Mouse (Mus musculus) 416B (cell line): ENCODE measurements around the gene Ppp2r5a.
A peak's percentile ranks its signal among the peaks of the same experiment; 100 is the strongest.

Source experiments
- DNase-seq: peaks from one replicate; pipeline ENCODE4 v3.0.0; 2011; ENCODE audit warnings: low read depth

Ppp2r5a gene

DNA sequence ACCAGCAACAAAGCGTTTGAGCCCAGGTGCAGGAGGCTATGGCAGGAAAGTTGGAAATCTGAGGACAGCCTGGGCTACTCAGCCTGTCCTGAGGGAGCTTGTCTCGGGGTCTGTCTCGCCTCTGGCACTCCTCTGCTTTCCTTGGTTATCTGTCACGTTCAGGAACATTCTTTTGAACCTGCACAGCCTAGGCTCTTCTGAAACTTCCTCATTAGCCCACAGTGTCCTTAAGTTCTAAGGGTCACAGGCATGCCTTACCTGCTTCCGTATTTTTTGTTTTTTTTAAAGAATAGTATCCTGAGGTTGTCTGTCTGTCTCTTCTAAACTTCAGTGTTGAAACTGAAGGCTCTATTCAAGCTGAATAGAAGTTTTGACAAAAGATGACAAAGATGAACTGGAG, at the start of gene Ppp2r5a:
Ppp2r5a (minus strand) TSS at position 199 of the 400 bp plus-strand sequence.
- DNase-seq, result no peak

DNA sequence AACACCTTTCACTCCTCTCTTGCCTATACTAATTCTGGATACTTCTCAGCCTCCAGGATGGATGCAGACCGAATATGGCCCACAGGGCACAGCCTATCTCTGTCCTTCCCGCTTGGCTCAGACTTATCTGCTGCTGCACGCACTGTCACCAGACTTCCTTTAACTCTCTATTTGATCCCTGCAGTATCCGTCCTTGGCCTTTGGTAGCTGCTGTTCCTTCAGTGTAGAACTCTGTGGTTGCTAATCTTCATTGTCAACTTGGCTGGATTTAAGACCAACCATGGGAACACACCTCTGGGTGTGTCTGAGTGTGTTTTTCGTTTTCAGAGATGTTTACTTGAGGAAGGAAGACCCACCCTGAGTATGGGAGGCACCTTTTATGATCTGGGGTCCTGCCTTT, 47.5 kb upstream of the Ppp2r5a start:
- DNase-seq, result peak; percentile 72

DNA sequence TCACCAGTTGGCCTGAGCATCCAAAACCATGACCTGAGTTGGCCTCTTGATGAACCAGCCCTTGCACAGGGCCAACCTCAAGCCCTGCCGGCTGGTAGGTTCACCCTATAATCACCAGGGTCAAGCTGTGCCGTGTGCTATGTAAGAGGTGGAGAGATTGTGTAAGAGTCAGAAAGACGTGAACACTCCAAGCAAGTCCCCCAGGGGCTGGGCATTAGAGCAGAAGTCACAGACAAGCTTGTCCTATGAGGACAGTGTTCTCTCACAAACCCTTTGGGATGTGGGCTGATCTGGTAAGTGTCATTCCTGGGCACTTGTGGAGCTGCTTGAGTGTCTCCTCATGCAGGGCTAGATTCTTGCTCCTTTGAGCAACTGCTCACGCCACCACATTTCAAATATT, 46.5 kb upstream of the Ppp2r5a start:
- peak; percentile 36 for DNase-seq

DNA sequence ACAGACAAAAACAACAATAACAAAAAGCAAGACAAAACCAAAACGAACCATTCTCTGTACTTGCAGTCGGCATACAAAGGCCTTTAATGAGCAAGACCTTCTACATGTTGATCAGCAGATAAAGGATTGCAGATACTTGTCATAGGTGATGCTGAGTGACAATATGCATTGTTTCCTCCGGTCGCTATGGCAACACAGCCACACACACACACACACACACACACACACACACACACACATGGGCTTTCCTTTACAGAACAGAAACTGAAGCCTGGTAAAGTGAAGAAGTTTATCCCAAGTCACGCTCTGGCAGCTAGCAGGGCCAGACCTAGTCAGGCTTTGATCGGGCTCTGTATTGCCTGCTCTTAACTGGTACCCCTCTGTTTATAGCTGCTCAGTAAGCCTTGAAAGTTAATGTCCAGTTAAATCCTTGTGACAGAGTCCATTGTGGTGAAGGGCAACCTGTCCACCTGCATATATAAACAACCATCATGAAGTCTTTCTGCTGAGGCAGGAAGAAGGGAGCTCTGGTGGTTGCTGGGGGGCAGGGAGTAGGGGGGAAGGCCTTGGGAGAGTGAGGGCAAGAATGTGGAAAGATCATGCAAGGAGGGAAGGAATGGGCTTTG, 44.4 kb upstream of the Ppp2r5a start:
- DNase-seq, result no peak

DNA sequence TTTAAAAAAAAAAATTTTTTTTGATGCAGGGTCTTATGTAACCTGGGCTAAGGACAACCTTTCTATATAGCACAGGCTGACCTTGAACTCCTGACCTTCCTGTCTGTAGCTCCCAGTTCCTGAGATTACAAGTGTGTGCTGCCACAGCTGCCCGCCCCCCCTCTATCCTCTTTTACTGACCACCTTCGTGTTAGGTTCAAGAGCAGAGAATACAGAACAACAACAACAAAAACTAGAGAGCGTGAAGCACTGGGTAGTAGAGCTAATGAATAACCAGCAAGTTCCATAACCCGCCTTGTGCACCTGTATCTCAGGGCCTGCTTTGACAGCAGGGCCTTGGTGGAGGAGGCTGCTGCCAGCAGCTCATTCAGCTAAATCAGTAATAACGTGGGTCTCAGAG, 43.2 kb upstream of the Ppp2r5a start:
- DNase-seq, result no peak

DNA sequence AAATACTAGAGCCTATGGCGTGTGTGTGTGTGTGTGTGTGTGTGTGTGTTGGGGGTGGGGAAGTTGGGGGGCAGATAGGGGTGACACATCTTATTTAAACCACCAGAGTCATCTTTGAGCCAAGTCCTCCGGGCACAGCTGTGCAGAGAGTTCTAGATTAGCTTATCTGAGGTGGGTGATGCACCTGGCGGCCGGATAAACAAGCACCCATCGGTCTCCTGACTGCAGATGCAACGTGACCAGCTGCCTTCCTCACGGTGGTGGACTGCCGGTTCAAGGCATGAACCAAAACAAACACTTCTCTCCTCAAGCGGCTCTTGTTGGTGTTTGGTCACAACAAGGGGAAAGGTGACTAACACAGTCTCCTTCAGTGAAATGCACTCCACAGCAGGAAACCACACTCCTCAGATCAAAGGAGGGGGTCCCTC, 42.8 kb upstream of the Ppp2r5a start:
- peak; percentile 86 for DNase-seq

DNA sequence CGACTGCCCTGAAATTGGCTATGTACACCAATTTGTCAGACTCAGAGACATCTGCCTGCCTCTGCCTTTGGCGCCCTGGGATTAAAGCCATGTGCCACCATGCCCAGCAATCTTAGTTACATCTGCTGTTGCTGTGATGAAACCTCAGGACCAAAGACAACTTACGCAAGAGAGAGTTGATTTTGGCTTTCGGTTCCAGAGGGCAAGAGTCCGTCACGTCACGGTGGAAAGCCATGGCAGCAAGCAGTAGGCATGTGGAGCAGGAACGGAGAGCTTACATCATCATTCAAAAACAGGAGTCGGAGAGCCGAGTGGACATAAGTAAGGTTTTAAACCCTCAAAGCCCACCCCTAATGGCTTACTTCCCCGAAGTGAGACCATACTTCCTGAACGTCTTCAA, 42.3 kb upstream of the Ppp2r5a start:
- DNase-seq, result peak; percentile 79

DNA sequence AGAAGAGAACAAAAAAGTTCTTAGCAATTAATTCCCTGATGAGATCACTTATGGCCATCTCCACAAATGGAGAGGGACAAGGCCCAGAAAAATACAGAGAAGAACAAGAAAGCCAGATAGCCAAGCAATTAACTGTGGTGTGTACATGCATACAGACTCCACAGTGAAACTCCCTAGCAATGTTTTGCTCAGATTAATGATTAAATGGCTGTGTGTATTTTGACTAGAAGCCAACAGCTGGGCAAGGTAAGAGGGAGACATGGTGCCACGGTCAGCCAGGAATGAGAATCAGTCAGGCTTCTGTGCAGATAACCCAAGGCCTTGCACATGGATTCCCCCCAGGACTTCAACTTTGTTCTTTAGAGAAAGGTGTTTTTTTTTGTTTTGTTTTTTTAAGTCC, 41.4 kb upstream of the Ppp2r5a start:
- no peak for DNase-seq

DNA sequence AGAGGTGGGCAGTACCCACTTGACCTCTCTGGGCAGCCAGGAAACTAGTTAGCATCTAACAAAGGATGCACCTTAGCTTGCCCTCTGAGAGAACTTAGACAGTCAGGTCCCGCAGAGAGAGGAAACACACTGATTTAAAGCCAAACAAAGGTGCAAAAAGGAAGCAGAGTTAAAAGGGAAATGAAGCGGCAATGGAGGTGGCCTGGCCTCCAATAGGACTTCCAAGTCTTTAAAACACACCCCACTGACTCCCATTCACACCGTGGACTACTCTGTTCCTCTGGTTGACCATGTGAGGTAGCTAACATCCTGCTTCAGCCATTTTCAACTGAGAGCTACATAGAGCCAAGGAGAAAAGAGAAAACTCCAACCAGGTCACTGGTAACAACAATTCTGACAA, 35.9 kb upstream of the Ppp2r5a start:
- no peak for DNase-seq

DNA sequence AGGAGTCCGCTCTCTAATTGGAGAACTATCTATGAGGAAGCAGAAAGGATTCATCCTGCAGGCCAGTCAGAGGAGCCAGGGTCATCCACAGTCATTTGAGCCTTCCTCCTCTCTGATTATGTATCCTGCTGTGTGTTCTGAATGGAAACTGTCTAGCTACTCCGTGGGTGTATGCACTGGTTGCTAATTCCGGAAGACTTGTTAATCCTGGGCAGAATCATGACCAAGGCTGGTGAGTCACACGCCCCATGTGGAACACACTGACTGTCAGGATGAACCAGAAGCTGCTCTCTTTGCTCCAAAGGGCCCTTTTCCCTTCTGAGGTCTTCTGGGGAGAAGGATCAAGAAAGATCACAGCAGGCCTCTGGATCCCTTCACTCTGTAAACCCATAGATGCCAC, 35.5 kb upstream of the Ppp2r5a start:
- peak; percentile 58 for DNase-seq

DNA sequence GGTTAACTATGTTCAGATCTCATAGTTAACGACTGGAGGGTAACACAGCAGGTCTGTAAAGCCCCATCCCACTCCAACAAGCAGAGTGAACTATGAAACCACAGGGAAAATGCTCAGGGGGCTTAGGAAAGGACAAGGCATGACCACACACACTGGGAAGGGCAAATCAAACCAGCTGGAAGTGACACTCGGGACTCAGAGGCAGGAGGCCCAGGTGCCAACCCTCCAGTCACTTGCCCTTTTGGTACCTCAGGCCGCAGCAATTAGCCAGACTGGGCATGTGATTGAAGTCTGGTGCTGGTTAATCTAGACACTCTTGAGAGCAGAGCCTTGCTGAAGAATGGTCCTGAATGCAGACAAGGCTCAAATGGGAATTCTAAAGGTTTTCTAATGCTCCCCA, 33.6 kb upstream of the Ppp2r5a start:
- DNase-seq, result no peak

DNA sequence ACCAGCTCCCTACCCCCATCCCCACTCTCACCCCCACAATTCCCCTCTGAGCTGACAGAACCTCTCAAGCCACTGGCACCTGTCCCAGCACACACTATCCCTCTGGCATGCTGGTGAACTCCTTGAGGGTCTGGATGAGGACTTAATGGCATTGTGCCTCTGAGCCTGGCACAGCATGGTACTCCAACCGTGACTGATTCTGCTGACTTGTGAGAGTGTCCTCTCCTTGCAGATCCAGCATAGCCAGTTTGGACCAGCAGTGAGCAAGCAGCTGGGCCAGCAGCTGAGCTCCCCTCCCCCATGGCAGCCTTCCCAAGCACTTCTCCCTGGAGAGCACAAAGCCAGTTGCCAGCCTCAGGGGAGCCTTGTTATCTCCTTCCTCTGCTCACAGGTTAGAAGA, 32.3 kb upstream of the Ppp2r5a start:
- DNase-seq, result no peak

DNA sequence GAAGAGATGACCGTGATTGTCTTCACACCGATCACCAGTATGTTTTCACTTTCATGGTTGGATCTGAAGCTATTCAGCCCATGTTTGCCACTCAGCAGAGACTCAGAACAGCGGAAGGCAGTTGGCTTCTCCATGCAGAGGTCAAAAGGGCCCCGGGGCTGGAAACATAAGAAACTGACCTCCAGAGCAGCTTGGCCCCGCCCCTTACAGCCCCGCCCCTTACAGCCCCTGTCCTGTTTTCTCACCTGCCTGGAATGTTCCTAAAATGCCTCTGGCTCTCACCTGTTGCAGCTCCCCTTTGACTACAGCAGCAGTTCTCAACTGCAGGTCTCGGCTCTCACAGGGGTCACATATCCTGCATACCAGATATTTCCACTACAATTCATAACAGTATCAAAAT, 29.5 kb upstream of the Ppp2r5a start:
- no peak for DNase-seq

DNA sequence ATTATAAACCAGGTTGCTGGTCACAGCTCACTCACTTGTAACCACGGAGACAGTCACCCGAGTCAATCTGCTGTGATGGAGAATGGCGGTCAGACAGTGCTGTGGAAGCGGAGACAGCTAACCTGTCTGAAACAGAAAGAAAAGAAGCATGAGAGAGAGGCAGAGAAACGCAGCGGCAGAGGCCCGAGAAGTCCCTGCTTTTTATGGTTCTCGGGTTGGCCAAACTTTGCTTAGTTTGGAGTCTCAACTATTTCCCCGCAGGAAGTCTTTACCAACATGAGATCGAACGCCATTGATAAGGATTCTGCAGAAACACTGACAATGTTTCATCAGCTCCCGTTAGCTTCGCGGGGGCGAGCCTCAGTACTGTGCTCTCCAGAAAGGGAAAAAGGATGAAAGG, 29.0 kb upstream of the Ppp2r5a start:
- no peak for DNase-seq

DNA sequence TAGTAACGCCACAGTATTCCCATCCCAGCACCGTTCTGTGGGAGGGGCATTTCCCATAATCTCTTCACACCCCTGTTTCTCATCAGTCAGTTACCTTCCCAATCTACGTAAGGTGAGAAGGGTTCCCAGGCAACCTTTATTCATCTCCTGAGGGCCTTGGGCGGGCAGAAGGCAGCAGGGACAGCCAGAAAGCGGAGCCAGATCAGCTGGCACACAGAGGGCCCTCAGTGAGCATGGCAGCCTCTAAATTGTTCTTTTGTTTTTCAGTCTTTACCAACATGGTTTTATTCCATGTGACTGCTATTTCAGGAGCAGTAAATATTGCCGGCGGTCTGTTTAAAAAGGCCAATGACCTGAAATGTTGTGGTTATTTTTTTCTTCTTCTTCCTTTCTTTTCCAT, 27.0 kb upstream of the Ppp2r5a start:
- no peak for DNase-seq

DNA sequence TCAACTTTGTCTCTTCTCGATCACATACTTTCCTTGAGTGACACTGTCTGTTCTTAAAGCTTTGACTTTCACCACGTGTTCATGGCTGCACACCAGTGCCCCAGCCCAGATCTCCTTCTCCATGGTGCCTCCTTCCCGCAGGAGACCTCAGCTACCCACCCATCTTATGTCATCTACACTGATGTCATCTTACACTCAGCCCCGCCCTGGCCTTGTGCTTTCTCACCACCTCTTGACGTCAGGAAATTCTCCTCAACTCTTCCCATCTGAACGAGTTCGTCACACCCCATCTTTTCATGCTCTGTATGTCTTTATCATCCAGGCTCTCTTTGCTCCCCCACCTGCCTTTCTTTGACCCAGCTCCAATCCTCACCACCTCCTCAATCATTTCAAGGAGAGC, 22.8 kb upstream of the Ppp2r5a start:
- no peak for DNase-seq

DNA sequence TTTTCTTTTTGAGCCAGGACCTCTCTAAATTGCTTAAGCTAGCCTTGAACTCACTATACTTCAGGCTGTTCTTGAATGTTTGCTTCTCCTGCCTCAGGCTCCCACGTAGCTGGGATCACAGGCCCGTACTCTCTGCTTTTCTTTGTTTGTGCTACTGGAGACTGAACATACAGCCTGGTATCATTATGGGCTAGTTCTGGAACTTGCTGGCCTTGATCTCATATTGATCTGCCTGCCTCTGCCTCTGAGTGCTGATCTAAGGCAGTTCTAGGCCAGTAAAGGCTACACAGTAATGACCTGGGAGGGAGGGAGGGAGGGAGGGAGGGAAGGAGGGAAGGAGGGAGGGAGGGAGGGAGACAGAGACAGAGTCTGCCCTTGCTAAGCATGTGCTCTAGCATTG, 20.1 kb upstream of the Ppp2r5a start:
- no peak for DNase-seq

DNA sequence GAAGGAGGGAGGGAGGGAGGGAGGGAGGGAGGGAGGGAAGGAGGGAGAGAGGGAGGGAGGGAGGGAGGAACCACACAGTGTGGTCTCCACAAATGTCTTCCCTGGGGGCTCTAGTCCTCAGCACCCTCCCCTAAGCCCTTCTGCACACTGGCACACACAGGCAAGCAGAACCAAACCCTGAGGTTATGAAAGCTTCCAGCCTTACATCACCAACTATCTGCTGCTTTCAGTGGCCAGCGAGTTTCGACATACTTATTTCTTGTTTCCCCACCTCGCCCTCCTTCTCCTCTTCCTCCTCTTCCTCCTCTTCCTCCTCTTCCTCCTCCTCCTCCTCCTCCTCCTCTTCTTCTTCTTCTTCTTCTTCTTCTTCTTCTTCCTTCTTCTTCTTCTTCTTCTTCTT, 19.6 kb upstream of the Ppp2r5a start:
- DNase-seq, result peak; percentile 79

DNA sequence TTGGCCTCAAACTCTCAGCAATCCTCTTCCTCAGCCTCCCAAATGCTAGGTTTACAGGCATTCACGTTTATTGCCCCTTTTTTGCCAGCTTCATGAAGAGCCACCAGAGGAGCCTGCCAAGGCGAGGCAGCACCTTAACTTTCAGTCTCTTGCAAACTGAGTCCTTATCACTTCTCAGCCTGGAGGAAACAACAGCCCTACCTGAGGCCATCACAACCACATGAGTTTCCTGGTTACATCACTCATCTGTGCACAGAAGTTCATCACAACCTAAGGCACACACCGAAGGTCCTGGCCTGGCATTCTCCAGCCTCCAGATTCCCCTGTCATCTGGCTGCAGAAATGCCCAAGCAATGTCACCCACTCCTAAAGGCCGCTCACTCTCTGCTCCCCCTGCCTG, 19.1 kb upstream of the Ppp2r5a start:
- peak; percentile 42 for DNase-seq

DNA sequence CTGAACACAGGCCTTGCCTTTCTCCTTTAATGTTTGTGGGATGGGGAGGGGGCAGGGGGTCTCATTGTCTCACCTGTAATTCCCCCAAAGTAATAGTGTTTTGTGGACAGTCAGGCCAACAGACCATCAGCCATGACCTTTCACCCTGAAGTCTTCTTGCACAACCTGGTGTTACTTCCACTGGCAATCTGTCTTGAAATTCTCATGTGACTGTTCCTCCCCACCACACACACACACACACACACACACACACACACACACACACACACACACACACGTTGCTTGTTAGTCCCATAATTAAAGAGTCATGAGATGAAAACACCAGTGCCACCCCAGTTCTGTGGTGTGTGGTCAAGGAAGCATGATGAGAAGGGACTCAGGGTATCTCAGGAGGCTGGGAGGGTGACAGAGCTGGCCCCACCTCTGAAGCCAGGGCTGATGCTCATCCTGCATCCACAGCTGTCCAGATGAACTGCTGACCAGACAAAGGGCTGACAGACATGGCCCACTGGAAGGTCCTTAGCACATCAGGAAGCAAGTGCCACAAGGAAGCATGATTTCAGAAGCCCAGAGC, 18.4 kb upstream of the Ppp2r5a start:
- DNase-seq, result peak; percentile 69

DNA sequence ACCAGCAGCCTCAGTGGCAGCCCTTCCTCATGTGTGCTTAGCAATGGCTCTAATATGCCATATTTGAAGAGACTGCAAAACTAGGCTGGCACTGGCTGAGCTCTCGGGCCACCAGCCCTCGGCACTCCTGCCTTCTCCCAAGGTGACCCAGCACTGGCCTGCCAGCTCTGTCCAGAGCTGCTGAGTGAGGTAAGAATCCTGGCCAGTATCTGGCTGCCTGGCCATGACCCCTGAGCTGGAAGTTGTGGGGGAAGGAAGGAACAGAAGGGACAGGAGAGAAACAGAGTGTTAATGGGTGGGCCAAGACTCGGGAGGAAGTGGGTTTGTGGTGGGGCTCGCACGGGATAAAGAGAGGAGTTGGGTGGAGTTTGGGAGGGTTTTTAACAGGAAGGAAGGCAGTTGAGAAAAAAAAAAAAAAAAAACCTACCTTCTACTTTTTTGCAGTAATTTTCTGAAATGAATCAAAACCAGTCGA, 17.9 kb upstream of the Ppp2r5a start:
- peak; percentile 78 for DNase-seq

DNA sequence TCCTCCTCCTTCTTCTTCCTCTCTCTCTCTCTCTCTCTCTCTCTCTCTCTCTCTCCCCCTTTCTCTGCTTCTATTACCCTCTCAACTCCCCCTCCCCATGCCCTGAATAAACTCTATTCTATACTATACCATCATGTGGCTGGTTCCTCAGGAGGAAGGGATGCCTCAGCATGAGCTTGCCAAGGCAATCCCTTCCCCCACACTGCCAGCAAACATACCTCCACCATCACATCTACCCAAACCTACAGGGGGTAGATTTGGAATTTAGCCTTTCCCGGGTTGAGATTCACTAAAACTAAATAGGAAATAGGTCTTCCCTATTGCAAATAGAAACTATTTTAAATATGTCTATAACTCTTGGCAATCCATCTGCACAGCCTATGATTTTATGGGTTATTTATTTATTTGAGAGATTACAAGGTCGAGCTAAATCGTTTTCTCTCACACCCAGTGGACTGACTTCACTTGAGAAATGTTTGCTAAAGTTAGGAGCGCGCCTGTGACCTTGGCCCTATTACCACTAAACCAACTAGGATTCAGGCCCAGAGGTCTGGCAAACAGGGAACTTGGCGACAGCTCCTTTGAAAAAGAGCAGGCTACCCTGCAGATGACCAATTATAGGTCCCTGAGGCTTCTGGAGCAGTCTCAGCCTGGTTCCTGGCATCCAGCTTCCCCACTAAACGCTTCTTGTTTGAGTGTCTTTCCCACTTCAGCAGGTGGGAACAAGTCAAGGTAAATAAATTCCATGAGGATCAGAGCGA, 17.1 kb upstream of the Ppp2r5a start:
- DNase-seq, result no peak

DNA sequence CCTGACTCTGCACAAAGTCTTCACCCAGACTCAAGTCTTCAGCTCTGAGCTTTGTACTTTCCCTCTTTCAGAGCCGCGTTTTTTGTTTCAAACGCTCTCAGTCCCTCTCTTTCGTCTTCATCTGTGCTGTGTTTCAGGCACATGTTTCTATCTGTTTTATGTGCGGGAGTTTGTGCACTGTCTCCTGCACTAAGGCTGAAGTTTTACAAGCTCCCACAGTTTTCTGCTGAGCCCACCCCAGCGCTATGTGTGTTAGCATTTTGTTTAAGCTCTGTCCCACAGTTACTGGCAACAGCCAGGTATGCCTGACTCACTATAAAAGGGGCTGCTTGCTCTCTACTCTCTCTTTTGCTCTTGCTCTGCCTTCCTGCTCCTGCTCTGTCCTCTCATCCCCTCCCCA, 16.3 kb upstream of the Ppp2r5a start:
- no peak for DNase-seq
